Mouse (Mus musculus) adrenal gland, postnatal 10 days (tissue): ENCODE results near the gene Serpinb9c. TPM values are rescaled to one million over a fixed set of nuclear protein-coding genes. Genes with fewer than 3 reads are reported as not detected.

Experiments
- DNase-seq: peaks from one replicate; pipeline ENCODE4 v3.0.0; 2021; ENCODE audit warnings: mixed read lengths
- long read RNA-seq, 2 experiments: library from polyadenylated mRNA; stranded (forward); transcript quantifications; one replicate each; pipeline ENCODE4 v2.0.0; 2021
- total RNA-seq, 2 experiments: library from RNA; stranded (reverse); gene quantifications; 2 replicates each; pipeline ENCODE4 v1.2.3; 2021

The Serpinb9c gene
- not detected for total RNA-seq
- long read RNA-seq, experiment 1, result 0 reads
- long read RNA-seq, experiment 2, result 0 reads

DNA sequence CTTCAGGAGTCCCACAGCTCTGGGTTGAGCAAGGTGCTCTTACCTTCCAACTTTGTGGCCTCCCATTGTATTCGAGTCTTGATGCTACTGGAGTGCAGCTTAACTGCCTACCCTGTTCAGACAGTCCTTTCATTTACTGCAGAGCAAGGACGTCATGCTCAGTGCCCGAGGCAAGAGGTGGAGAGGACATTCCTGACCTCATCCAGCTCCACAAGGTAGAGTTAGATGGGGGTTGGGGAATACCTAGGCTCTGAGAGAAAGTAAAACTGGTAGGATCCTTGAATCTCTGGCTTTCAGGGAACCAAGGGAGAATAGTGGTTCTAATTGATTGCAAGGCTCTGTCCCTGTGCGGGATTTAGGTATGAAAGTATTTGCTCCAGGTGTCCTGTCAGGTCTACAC, at the start of gene Serpinb9c:
Gene Serpinb9c, minus strand, starts transcription at position 101 of the 400 bp plus-strand sequence.
- no peak for DNase-seq

DNA sequence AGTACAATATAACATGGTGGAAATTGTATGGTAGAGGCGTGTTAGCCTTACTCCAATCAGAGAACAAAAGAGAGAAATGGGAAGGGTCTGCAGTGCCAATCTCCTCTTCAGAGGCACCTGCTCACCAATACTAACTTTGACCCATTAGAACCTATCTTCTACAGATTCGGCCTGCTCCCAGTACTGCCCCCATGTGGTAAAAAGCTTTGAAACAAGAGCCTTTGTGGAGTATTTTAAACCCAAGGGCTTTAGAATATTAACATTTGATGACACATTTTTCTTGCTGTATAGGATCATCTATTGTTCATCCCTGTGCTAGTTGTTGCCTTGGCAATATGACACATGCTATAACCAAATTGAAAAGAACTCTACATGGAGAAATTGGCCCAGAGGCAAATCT, 40.2 kb upstream of the Serpinb9c start:
- DNase-seq, result peak; percentile 11

GRCm38 (mm10) chr13:33192659-33193058, 33.1 kb upstream of the Serpinb9c start, which contains the start of gene Serpinb9d:
Serpinb9d (plus strand) TSS chr13:33192959.
- DNase-seq, result no peak

DNA sequence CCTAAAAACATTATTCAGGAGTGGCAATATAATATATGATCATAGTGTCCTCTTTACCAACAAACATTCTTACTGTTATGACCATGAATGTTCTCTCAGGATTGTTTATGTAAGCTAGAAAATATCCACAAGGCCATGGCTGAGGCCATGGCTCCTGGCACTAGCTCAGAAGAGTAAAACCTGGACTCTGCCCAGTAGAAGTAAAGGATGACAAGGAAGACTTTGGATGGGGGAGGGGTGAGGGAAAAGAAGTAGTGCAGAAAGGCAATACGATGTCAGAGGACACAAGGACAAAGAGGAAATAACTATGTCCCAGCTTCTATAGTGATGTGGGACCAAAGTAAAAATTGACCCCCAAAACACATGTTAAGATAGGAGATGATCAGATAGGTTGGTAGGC, 30.9 kb upstream of the Serpinb9c start:
- DNase-seq, result peak; percentile 36

GRCm38 (mm10) chr13:33141435-33141834, 18.1 kb downstream of the Serpinb9c start:
- DNase-seq, result peak; percentile 30

- DNase-seq, result no peak
These were observed 21.8 kb downstream of the Serpinb9c start for GRCm38 (mm10) chr13:33137717-33138116.

DNA sequence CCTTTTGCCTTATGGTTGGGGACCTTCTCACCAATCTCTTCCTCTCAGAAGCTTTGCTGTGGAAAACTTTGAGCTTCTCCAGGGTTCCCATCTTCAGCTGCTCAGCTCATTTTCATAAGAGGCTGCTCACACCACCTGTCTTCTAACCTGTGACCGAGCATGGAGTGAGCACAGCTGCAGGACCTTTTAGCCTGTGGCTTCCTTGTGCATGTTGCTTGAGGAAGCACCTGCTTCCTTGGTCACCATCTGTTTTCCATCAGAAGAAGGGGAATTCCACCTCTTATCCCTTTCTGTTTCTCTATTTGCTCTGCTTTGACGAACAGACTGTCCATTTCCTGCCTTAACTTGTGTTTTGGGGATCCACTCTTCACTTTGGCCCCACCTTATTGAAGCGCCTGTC, 46.5 kb downstream of the Serpinb9c start:
- no peak for DNase-seq

GRCm38 (mm10) chr13:33105626-33106025, 53.9 kb downstream of the Serpinb9c start:
- no peak for DNase-seq

Other genes starting within 250 kb of the Serpinb9c start
- gene Serpinb6b, start 194.5 kb downstream of the Serpinb9c start, total RNA-seq, result 10 to 100 TPM; 20.1 to 32.0 TPM
- gene Serpinb9, start 156.5 kb downstream of the Serpinb9c start, total RNA-seq, result 10 to 100 TPM; 12.9 to 16.3 TPM
- not detected for gene Serpinb9b, start 132.3 kb downstream of the Serpinb9c start, total RNA-seq
- under 1 TPM; 0.24 to 0.27 TPM for gene Serpinb1b, start 81.2 kb downstream of the Serpinb9c start, total RNA-seq
- not detected for gene Serpinb9d, start 33.2 kb upstream of the Serpinb9c start, total RNA-seq
- not detected for gene Serpinb9e, start 89.9 kb upstream of the Serpinb9c start, total RNA-seq
- not detected for gene Serpinb9f, start 164.3 kb upstream of the Serpinb9c start, total RNA-seq
- not detected for gene Gm11397, start 236.0 kb upstream of the Serpinb9c start, total RNA-seq